Mouse (Mus musculus): ENCODE measurements at regions not wholly inside any gene's neighbourhood (a gene's known extent, or its start where the extent isn't known, plus 50 kb on each side); places are given as distances from the start of the nearest gene placed in this dataset.

GRCm38 (mm10) chr13:91370021-91370420, 90.1 kb upstream of the Ssbp2 start:
- Histone ChIP-seq H3K36me3 (ENCODE audit: control insufficient read depth, insufficient read depth, low read length) (no peaks in the 10 kb centered on the region), H3K27ac (ENCODE audit: control insufficient read depth, insufficient read depth, low read depth, low read length) (0 out of 2 replicates have a peak overlapping the region, but pooled peaks have one; percentile 45), H3K27me3 (ENCODE audit: control insufficient read depth, insufficient read depth, low read length) (0 out of 2 replicates have a peak, but pooled peaks cover 3% of the 10 kb centered on the region), H3K4me3 (ENCODE audit: control insufficient read depth, low read depth, low read length) (no peak overlapping the region), H3K4me1 (ENCODE audit: control insufficient read depth, insufficient read depth, low read length) (peaks cover 8% of the 10 kb centered on the region)
- no peak for TF ChIP-seq CTCF (IDR thresholded peaks at IDR 0.05; ENCODE audit: control insufficient read depth, insufficient read depth, insufficient replicate concordance, low read depth, low read length)
- TF ChIP-seq POLR2A (IDR thresholded peaks at IDR 0.05; ENCODE audit: control insufficient read depth, low read depth, low read length): no peak

- Histone ChIP-seq H3K4me1 (ENCODE audit: control insufficient read depth, insufficient read depth, low read length) (peaks cover 8% of the 10 kb centered on the region), H3K27ac (ENCODE audit: control insufficient read depth, insufficient read depth, low read depth, low read length) (peak overlapping the region; percentile 75), H3K4me3 (ENCODE audit: control insufficient read depth, low read depth, low read length) (peak overlapping the region; percentile 79), H3K27me3 (ENCODE audit: control insufficient read depth, insufficient read depth, low read length) (0 out of 2 replicates have a peak, but pooled peaks cover 3% of the 10 kb centered on the region), H3K36me3 (ENCODE audit: control insufficient read depth, insufficient read depth, low read length) (no peaks in the 10 kb centered on the region)
- TF ChIP-seq POLR2A (IDR thresholded peaks at IDR 0.05; ENCODE audit: control insufficient read depth, low read depth, low read length) (no peak), CTCF (IDR thresholded peaks at IDR 0.05; ENCODE audit: control insufficient read depth, insufficient read depth, insufficient replicate concordance, low read depth, low read length) (no peak)
Observed at GRCm38 (mm10) chr13:91370441-91370840, 89.6 kb upstream of the Ssbp2 start.

GRCm38 (mm10) chr13:91370886-91371595, 89.0 kb upstream of the Ssbp2 start:
- Histone ChIP-seq H3K27me3 (ENCODE audit: control insufficient read depth, insufficient read depth, low read length) (0 out of 2 replicates have a peak, but pooled peaks cover 3% of the 10 kb centered on the region), H3K36me3 (ENCODE audit: control insufficient read depth, insufficient read depth, low read length) (no peaks in the 10 kb centered on the region), H3K27ac (ENCODE audit: control insufficient read depth, insufficient read depth, low read depth, low read length) (peak overlapping the region; percentile 75), H3K4me3 (ENCODE audit: control insufficient read depth, low read depth, low read length) (peak overlapping the region; percentile 79), H3K4me1 (ENCODE audit: control insufficient read depth, insufficient read depth, low read length) (peaks cover 8% of the 10 kb centered on the region)
- TF ChIP-seq POLR2A (IDR thresholded peaks at IDR 0.05; ENCODE audit: control insufficient read depth, low read depth, low read length): no peak
- TF ChIP-seq CTCF (IDR thresholded peaks at IDR 0.05; ENCODE audit: control insufficient read depth, insufficient read depth, insufficient replicate concordance, low read depth, low read length): no peak

- H3K27me3 ChIP-seq (ENCODE audit: control insufficient read depth, insufficient read depth, low read length): 0 out of 2 replicates have a peak, but pooled peaks cover 3% of the 10 kb centered on the region
- peaks cover 8% of the 10 kb centered on the region for H3K4me1 ChIP-seq (ENCODE audit: control insufficient read depth, insufficient read depth, low read length)
- H3K27ac ChIP-seq (ENCODE audit: control insufficient read depth, insufficient read depth, low read depth, low read length): no peak overlapping the region
- H3K36me3 ChIP-seq (ENCODE audit: control insufficient read depth, insufficient read depth, low read length): no peaks in the 10 kb centered on the region
- TF ChIP-seq POLR2A (IDR thresholded peaks at IDR 0.05; ENCODE audit: control insufficient read depth, low read depth, low read length): no peak
- TF ChIP-seq CTCF (IDR thresholded peaks at IDR 0.05; ENCODE audit: control insufficient read depth, insufficient read depth, insufficient replicate concordance, low read depth, low read length): no peak
- no peak overlapping the region for H3K4me3 ChIP-seq (ENCODE audit: control insufficient read depth, low read depth, low read length)
Observed at GRCm38 (mm10) chr13:91371596-91371987, 88.5 kb upstream of the Ssbp2 start.

GRCm38 (mm10) chr13:91372130-91372875, 87.8 kb upstream of the Ssbp2 start:
- Histone ChIP-seq H3K4me3 (ENCODE audit: control insufficient read depth, low read depth, low read length) (no peak overlapping the region), H3K27me3 (ENCODE audit: control insufficient read depth, insufficient read depth, low read length) (0 out of 2 replicates have a peak, but pooled peaks cover 3% of the 10 kb centered on the region), H3K36me3 (ENCODE audit: control insufficient read depth, insufficient read depth, low read length) (no peaks in the 10 kb centered on the region), H3K4me1 (ENCODE audit: control insufficient read depth, insufficient read depth, low read length) (peaks cover 11% of the 10 kb centered on the region), H3K27ac (ENCODE audit: control insufficient read depth, insufficient read depth, low read depth, low read length) (no peak overlapping the region)
- no peak for TF ChIP-seq POLR2A (IDR thresholded peaks at IDR 0.05; ENCODE audit: control insufficient read depth, low read depth, low read length)
- no peak for TF ChIP-seq CTCF (IDR thresholded peaks at IDR 0.05; ENCODE audit: control insufficient read depth, insufficient read depth, insufficient replicate concordance, low read depth, low read length)

GRCm38 (mm10) chr13:91374141-91374540, 85.9 kb upstream of the Ssbp2 start:
- H3K27ac ChIP-seq (ENCODE audit: control insufficient read depth, insufficient read depth, low read depth, low read length): no peak overlapping the region
- H3K27me3 ChIP-seq (ENCODE audit: control insufficient read depth, insufficient read depth, low read length): 0 out of 2 replicates have a peak, but pooled peaks cover 3% of the 10 kb centered on the region
- H3K4me1 ChIP-seq (ENCODE audit: control insufficient read depth, insufficient read depth, low read length): peaks cover 11% of the 10 kb centered on the region
- H3K36me3 ChIP-seq (ENCODE audit: control insufficient read depth, insufficient read depth, low read length): no peaks in the 10 kb centered on the region
- no peak overlapping the region for H3K4me3 ChIP-seq (ENCODE audit: control insufficient read depth, low read depth, low read length)
- TF ChIP-seq CTCF (IDR thresholded peaks at IDR 0.05; ENCODE audit: control insufficient read depth, insufficient read depth, insufficient replicate concordance, low read depth, low read length) (no peak), POLR2A (IDR thresholded peaks at IDR 0.05; ENCODE audit: control insufficient read depth, low read depth, low read length) (no peak)

GRCm38 (mm10) chr13:91376556-91376955, 83.5 kb upstream of the Ssbp2 start:
- Histone ChIP-seq H3K27ac (ENCODE audit: control insufficient read depth, insufficient read depth, low read depth, low read length) (no peak overlapping the region), H3K4me3 (ENCODE audit: control insufficient read depth, low read depth, low read length) (no peak overlapping the region), H3K36me3 (ENCODE audit: control insufficient read depth, insufficient read depth, low read length) (no peaks in the 10 kb centered on the region), H3K4me1 (ENCODE audit: control insufficient read depth, insufficient read depth, low read length) (peaks cover 3% of the 10 kb centered on the region), H3K27me3 (ENCODE audit: control insufficient read depth, insufficient read depth, low read length) (no peaks in the 10 kb centered on the region)
- TF ChIP-seq POLR2A (IDR thresholded peaks at IDR 0.05; ENCODE audit: control insufficient read depth, low read depth, low read length) (no peak), CTCF (IDR thresholded peaks at IDR 0.05; ENCODE audit: control insufficient read depth, insufficient read depth, insufficient replicate concordance, low read depth, low read length) (no peak)

Data from testis, adult 2 months (tissue).